Mouse (Mus musculus): ENCODE measurements at regions not wholly inside any gene's neighbourhood (a gene's known extent, or its start where the extent isn't known, plus 50 kb on each side); places are given as distances from the start of the nearest gene placed in this dataset.
"Not testable (repeated sequence)": the region's sequence is repeated elsewhere in the genome, so short reads cannot be mapped to it uniquely, and the experiment has no call there.

DNA sequence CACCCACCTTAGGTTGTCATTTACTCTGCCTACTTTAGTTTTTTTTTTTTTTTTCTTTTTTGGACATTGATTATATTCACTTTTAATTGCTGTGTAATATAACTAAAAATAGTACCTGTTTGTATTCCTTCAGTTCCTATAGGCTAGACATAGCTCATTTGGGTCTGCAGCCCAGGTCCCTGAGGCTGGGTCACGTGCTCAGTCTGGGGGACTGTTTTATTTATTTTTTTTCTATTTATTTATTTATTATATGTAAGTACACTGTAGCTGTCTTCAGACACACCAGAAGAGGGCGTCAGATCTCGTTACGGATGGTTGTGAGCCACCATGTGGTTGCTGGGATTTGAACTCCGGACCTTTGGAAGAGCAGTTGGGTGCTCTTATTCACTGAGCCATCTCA is 231.2 kb upstream of the Ercc4 start:
- H3K4me3 ChIP-seq (replicated peaks; ENCODE audit: low read length); H3K27ac ChIP-seq (ENCODE audit: low read length); H3K9me3 ChIP-seq (replicated peaks; ENCODE audit: control insufficient read depth, low read length); H3K36me3 ChIP-seq (ENCODE audit: control insufficient read depth, insufficient read depth, low read length); H3K9ac ChIP-seq (ENCODE audit: low read length); H3K4me1 ChIP-seq (ENCODE audit: control insufficient read depth, insufficient read depth, low read length); ATAC-seq (ENCODE audit: insufficient read depth, low FRiP score); H3K4me2 ChIP-seq (ENCODE audit: low read depth, low read length); H3K27me3 ChIP-seq (ENCODE audit: control insufficient read depth, insufficient read depth, low read length): not testable (repeated sequence)
- WGBS: 82% methylated on average over 5 of the region's 5 CpGs

DNA sequence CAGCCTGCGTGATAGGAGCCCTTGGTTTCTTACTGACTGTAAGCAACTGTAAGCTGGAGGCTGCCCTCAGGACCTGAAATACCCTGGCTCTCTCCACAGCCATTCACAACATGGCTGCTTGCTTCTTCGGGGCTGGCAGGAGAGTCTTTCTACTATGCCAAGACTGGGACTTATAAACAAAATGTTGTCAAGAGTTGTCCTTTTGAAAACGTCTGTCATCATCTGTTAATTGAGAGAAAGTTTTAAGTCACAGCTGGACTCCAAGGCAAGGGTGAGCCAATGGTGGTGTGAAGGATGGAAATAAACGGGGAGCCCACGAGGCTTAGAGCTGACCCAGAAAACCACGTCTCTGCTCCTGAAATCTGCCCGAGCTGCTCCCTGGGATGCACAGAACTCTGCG is 229.5 kb upstream of the Ercc4 start:
- Histone ChIP-seq H3K4me1 (ENCODE audit: control insufficient read depth, insufficient read depth, low read length) (no peaks in the 10 kb centered on the region), H3K4me2 (ENCODE audit: low read depth, low read length) (no peak overlapping the region), H3K4me3 (replicated peaks; ENCODE audit: low read length) (no peak overlapping the region), H3K9ac (ENCODE audit: low read length) (no peak overlapping the region), H3K27me3 (ENCODE audit: control insufficient read depth, insufficient read depth, low read length) (no peaks in the 10 kb centered on the region), H3K27ac (ENCODE audit: low read length) (no peak overlapping the region), H3K9me3 (replicated peaks; ENCODE audit: control insufficient read depth, low read length) (no peaks in the 10 kb centered on the region), H3K36me3 (ENCODE audit: control insufficient read depth, insufficient read depth, low read length) (no peaks in the 10 kb centered on the region)
- ATAC-seq (ENCODE audit: insufficient read depth, low FRiP score): no peak
- WGBS: 73% methylated on average over 8 of the region's 8 CpGs

DNA sequence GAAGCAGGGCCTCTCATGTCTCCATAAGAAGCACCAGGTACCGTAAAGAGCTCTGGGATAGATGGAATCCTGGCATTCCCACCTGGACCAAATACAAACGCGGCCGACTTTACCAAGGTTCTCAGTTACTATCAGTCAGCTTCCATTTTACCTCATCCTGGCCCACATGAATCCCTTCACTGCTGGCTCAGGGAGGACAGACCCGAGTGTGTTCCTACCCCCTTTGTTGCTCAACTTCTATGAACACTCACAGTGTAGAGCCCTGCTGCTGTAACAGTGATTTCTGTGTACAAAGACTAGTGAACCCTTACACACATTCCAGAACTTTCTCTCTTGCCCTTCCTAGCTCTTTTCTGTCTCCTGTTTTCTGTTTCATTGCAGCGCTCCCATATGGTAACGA is 229.0 kb upstream of the Ercc4 start:
- H3K9ac ChIP-seq (ENCODE audit: low read length): no peak overlapping the region
- 85% methylated on average over 7 of the region's 7 CpGs for WGBS
- no peaks in the 10 kb centered on the region for H3K27me3 ChIP-seq (ENCODE audit: control insufficient read depth, insufficient read depth, low read length)
- no peak overlapping the region for H3K4me3 ChIP-seq (replicated peaks; ENCODE audit: low read length)
- ATAC-seq (ENCODE audit: insufficient read depth, low FRiP score): no peak
- no peak overlapping the region for H3K27ac ChIP-seq (ENCODE audit: low read length)
- no peaks in the 10 kb centered on the region for H3K4me1 ChIP-seq (ENCODE audit: control insufficient read depth, insufficient read depth, low read length)
- no peaks in the 10 kb centered on the region for H3K36me3 ChIP-seq (ENCODE audit: control insufficient read depth, insufficient read depth, low read length)
- no peak overlapping the region for H3K4me2 ChIP-seq (ENCODE audit: low read depth, low read length)
- H3K9me3 ChIP-seq (replicated peaks; ENCODE audit: control insufficient read depth, low read length): no peaks in the 10 kb centered on the region

DNA sequence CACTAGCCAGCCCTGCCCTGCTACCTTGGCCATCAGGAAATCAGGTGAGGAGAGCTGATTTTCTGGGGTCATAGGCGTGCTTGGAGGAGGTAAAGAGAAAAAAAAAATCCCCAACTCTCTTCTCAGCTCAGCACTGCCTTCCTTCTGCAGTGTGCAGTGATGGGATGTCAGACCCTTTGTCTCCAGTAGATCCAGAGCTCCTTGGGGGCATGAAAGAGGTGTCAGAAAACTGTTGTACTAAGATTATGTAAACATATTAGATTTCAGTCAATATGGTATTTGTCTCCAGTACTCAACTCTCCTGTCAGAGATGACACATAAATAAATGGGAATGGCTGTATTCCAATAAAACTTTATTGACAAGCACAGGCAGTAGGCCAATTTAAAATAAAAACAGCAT is 226.8 kb upstream of the Ercc4 start:
- H3K9ac ChIP-seq (ENCODE audit: low read length): no peak overlapping the region
- no peaks in the 10 kb centered on the region for H3K4me1 ChIP-seq (ENCODE audit: control insufficient read depth, insufficient read depth, low read length)
- no peaks in the 10 kb centered on the region for H3K9me3 ChIP-seq (replicated peaks; ENCODE audit: control insufficient read depth, low read length)
- no peak overlapping the region for H3K4me3 ChIP-seq (replicated peaks; ENCODE audit: low read length)
- no peaks in the 10 kb centered on the region for H3K27me3 ChIP-seq (ENCODE audit: control insufficient read depth, insufficient read depth, low read length)
- no peak overlapping the region for H3K27ac ChIP-seq (ENCODE audit: low read length)
- no peak for ATAC-seq (ENCODE audit: insufficient read depth, low FRiP score)
- no peak overlapping the region for H3K4me2 ChIP-seq (ENCODE audit: low read depth, low read length)
- H3K36me3 ChIP-seq (ENCODE audit: control insufficient read depth, insufficient read depth, low read length): no peaks in the 10 kb centered on the region
- 52% methylated on average over 1 of the region's 1 CpGs for WGBS

DNA sequence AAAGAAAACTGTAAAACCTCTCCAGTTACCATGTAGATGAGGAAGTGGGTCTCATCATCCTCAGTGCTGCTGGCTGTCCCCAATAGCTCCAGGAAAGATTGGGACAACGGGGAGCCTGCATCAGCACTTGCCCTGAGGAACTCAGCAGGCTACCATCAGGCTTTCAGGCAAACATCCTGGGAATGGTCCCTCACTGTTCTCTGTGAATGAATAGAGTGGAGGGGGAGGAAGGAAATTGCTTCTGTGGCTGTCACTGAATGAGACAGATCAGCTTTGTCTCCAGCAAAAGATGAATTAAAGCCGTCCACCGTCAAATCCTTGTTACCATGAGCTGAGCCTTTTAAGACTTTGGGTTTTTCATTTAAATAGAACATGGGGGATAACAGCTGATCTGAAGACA is 224.9 kb upstream of the Ercc4 start:
- no peak for ATAC-seq (ENCODE audit: insufficient read depth, low FRiP score)
- Histone ChIP-seq H3K36me3 (ENCODE audit: control insufficient read depth, insufficient read depth, low read length) (no peaks in the 10 kb centered on the region), H3K27ac (ENCODE audit: low read length) (no peak overlapping the region), H3K9me3 (replicated peaks; ENCODE audit: control insufficient read depth, low read length) (no peaks in the 10 kb centered on the region), H3K4me1 (ENCODE audit: control insufficient read depth, insufficient read depth, low read length) (no peaks in the 10 kb centered on the region), H3K9ac (ENCODE audit: low read length) (no peak overlapping the region), H3K4me3 (replicated peaks; ENCODE audit: low read length) (no peak overlapping the region), H3K4me2 (ENCODE audit: low read depth, low read length) (no peak overlapping the region), H3K27me3 (ENCODE audit: control insufficient read depth, insufficient read depth, low read length) (no peaks in the 10 kb centered on the region)
- 18% methylated on average over 3 of the region's 3 CpGs for WGBS

DNA sequence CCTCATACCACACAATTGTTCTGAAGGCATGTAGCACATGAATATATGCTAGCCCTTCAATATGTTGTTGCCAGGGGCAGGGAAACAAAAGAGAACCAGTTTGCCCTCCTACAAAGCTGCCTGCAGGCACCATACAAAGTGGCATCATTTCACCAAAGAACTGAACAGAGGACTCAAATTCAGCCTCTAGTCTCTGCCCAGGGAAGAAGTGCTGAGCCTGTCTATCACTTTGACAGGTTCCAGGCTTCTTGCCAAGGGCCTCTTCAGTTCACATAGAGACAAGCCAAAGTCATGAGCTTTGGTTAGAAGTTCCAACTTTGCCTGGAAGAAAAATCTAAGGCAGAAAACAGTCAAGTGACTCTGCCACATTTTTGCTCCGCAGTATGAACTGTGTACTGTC is 223.4 kb upstream of the Ercc4 start:
- no peaks in the 10 kb centered on the region for H3K27me3 ChIP-seq (ENCODE audit: control insufficient read depth, insufficient read depth, low read length)
- H3K36me3 ChIP-seq (ENCODE audit: control insufficient read depth, insufficient read depth, low read length): no peaks in the 10 kb centered on the region
- no peak for ATAC-seq (ENCODE audit: insufficient read depth, low FRiP score)
- no peak overlapping the region for H3K9ac ChIP-seq (ENCODE audit: low read length)
- H3K4me1 ChIP-seq (ENCODE audit: control insufficient read depth, insufficient read depth, low read length): no peaks in the 10 kb centered on the region
- H3K4me2 ChIP-seq (ENCODE audit: low read depth, low read length): no peak overlapping the region
- H3K9me3 ChIP-seq (replicated peaks; ENCODE audit: control insufficient read depth, low read length): no peaks in the 10 kb centered on the region
- 78% methylated on average over 1 of the region's 1 CpGs for WGBS
- H3K27ac ChIP-seq (ENCODE audit: low read length): no peak overlapping the region
- no peak overlapping the region for H3K4me3 ChIP-seq (replicated peaks; ENCODE audit: low read length)

DNA sequence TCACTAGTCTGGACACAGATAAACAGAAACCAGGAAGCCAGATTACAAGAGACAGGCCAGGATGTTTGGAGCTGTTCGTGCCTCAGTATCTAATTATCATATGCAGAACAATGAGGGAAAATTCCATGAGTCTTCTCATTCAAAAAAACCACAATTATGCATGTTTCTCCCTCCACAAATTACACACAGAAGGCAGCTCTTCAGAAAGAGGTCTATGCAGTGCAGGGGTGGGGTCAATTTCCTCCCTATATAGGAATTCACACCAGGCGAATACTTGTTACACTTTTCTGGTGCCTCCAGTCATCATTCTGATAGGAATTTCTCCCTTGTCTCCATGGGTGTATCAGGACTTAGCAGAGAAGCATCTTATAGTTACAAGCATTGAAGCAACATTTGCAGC is 222.1 kb upstream of the Ercc4 start:
- Histone ChIP-seq H3K36me3 (ENCODE audit: control insufficient read depth, insufficient read depth, low read length) (no peaks in the 10 kb centered on the region), H3K4me2 (ENCODE audit: low read depth, low read length) (no peak overlapping the region), H3K4me3 (replicated peaks; ENCODE audit: low read length) (no peak overlapping the region), H3K27me3 (ENCODE audit: control insufficient read depth, insufficient read depth, low read length) (no peaks in the 10 kb centered on the region), H3K4me1 (ENCODE audit: control insufficient read depth, insufficient read depth, low read length) (no peaks in the 10 kb centered on the region), H3K9ac (ENCODE audit: low read length) (no peak overlapping the region), H3K9me3 (replicated peaks; ENCODE audit: control insufficient read depth, low read length) (no peaks in the 10 kb centered on the region), H3K27ac (ENCODE audit: low read length) (no peak overlapping the region)
- no peak for ATAC-seq (ENCODE audit: insufficient read depth, low FRiP score)
- WGBS: 62% methylated on average over 2 of the region's 2 CpGs

DNA sequence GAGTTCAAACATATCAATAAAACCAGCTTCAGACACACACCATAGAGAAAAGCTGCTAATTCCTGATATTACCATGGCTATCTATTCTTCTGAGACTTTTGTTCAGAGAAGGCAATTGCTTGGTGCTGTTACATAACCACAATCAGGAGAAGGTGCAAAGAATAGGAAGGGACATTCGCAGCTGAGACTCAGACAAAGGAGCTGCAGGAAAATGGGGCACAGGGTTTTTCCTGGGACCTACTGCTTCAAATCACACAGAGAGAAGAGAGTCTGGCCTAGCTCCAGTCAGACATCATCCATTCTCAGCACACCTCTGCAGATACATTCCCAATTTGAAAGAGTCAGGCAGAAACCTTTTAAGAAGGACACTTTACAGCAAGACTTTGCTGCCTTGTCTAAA is 219.4 kb upstream of the Ercc4 start:
- no peak for ATAC-seq (ENCODE audit: insufficient read depth, low FRiP score)
- WGBS: 88% methylated on average over 1 of the region's 1 CpGs
- H3K27ac ChIP-seq (ENCODE audit: low read length): no peak overlapping the region

DNA sequence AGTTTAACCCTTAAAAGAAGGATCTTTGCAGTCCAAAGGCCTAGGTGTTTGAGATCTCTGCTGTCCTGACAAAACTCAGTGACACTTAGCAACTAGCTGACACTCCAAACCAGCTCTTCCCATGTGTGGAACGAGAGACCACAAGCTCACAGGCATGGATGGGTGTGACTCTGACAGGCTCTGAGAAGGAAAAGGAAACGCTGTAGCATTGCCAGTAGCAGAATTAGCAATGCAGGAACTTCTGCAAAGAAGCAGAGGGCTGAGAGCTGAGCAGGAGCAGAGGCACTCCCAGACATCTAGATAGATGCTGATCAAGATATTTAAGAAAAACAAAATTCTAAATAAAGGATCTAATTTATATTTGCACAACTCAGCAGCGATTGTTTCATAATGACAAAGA is 218.9 kb upstream of the Ercc4 start:
- Histone ChIP-seq H3K9me3 (replicated peaks; ENCODE audit: control insufficient read depth, low read length) (no peaks in the 10 kb centered on the region), H3K27ac (ENCODE audit: low read length) (no peak overlapping the region)
- WGBS: 73% methylated on average over 3 of the region's 3 CpGs

More for the DNA sequence above, 219.4 kb upstream of the Ercc4 start:
- no peak overlapping the region for H3K9ac ChIP-seq (ENCODE audit: low read length)
- H3K4me1 ChIP-seq (ENCODE audit: control insufficient read depth, insufficient read depth, low read length): no peaks in the 10 kb centered on the region
- no peaks in the 10 kb centered on the region for H3K36me3 ChIP-seq (ENCODE audit: control insufficient read depth, insufficient read depth, low read length)
- no peaks in the 10 kb centered on the region for H3K27me3 ChIP-seq (ENCODE audit: control insufficient read depth, insufficient read depth, low read length)
- H3K4me3 ChIP-seq (replicated peaks; ENCODE audit: low read length): no peak overlapping the region
- H3K9me3 ChIP-seq (replicated peaks; ENCODE audit: control insufficient read depth, low read length): no peaks in the 10 kb centered on the region
- H3K4me2 ChIP-seq (ENCODE audit: low read depth, low read length): no peak overlapping the region

DNA sequence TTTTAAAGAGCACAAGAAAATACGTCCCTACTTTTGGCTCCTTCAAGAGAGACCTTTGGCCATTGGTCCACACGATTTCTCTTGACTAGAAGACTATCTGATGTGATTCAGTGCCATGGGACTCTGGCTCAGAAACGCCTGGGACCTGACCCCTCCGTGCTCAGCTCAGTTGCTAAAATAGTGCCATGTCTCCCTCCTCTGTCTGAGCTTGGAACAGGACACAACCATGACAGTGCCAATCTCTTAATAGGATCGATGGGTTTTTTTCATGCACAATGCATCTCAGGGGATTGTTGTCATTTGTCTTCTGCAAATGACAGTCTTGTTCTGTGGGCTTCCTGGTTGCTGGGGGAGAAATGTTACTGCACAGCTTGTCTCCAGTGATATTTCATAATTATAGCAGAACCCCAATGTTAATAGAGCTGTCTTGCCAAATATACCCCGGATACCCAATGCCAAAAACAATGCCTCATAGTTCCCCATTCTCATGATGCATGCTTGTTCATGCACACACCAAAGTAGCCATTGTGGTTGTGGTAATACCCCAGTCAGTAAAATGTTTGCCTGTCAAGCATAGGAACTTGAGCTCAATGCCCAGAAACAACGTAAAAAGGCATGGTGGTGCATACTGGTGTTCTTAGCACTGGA is 216.7 kb upstream of the Ercc4 start:
- Histone ChIP-seq H3K4me2 (ENCODE audit: low read depth, low read length) (no peak overlapping the region), H3K27ac (ENCODE audit: low read length) (no peak overlapping the region), H3K4me3 (replicated peaks; ENCODE audit: low read length) (no peak overlapping the region), H3K9me3 (replicated peaks; ENCODE audit: control insufficient read depth, low read length) (no peaks in the 10 kb centered on the region), H3K36me3 (ENCODE audit: control insufficient read depth, insufficient read depth, low read length) (no peaks in the 10 kb centered on the region), H3K4me1 (ENCODE audit: control insufficient read depth, insufficient read depth, low read length) (no peaks in the 10 kb centered on the region), H3K27me3 (ENCODE audit: control insufficient read depth, insufficient read depth, low read length) (no peaks in the 10 kb centered on the region), H3K9ac (ENCODE audit: low read length) (no peak overlapping the region)
- 76% methylated on average over 7 of the region's 7 CpGs for WGBS
- no peak for ATAC-seq (ENCODE audit: insufficient read depth, low FRiP score)

More for the DNA sequence above, 218.9 kb upstream of the Ercc4 start:
- H3K27me3 ChIP-seq (ENCODE audit: control insufficient read depth, insufficient read depth, low read length): no peaks in the 10 kb centered on the region
- H3K9ac ChIP-seq (ENCODE audit: low read length): no peak overlapping the region
- no peaks in the 10 kb centered on the region for H3K4me1 ChIP-seq (ENCODE audit: control insufficient read depth, insufficient read depth, low read length)
- H3K36me3 ChIP-seq (ENCODE audit: control insufficient read depth, insufficient read depth, low read length): no peaks in the 10 kb centered on the region
- no peak for ATAC-seq (ENCODE audit: insufficient read depth, low FRiP score)
- no peak overlapping the region for H3K4me2 ChIP-seq (ENCODE audit: low read depth, low read length)
- H3K4me3 ChIP-seq (replicated peaks; ENCODE audit: low read length): no peak overlapping the region
